Mouse (Mus musculus): Measurements from ENCODE around the gene Zfp574.

- TF ChIP-seq USF2 (IDR thresholded peaks at IDR 0.05; ENCODE audit: borderline replicate concordance in 1 of 2, insufficient read depth in 1 of 2, low read depth in 1 of 2, low read length in 2 of 2) (no peak), POLR2A (IDR thresholded peaks at IDR 0.05; ENCODE audit: control insufficient read depth in 1 of 2, insufficient read depth in 1 of 2, low read depth in 1 of 2, low read length in 2 of 2, poor library complexity in 1 of 2) (no peak), MAZ (IDR thresholded peaks at IDR 0.05; ENCODE audit: low read depth, low read length) (no peak), EP300 (IDR thresholded peaks at IDR 0.05; ENCODE audit: low read depth in 1 of 2, low read length in 2 of 2) (no peak), CTCF (IDR thresholded peaks at IDR 0.05 in 2 of 3, conservative IDR thresholded peaks at IDR 0.05 in 1 of 3; ENCODE audit: control insufficient read depth in 1 of 3, insufficient read depth in 1 of 3, low read depth in 2 of 3, low read length in 3 of 3, poor library complexity in 1 of 3, severe bottlenecking in 1 of 3) (no peak), GATA1 (IDR thresholded peaks at IDR 0.05; ENCODE audit: low read depth, low read length) (no peak), POLR2AphosphoS5 (IDR thresholded peaks at IDR 0.05; ENCODE audit: borderline replicate concordance, low read depth, low read length) (no peak), MAX (IDR thresholded peaks at IDR 0.05; ENCODE audit: low read length) (no peak)
Measured at GRCm38 (mm10) chr7:25067909-25068656, 4.3 kb upstream of the Zfp574 start.

All from MEL (cell line).